Mouse (Mus musculus): ENCODE results near the gene Scgb2b7. TPM values are rescaled to one million over a fixed set of nuclear protein-coding genes. Genes with fewer than 3 reads are reported as not detected.

Gene Scgb2b7
- not detected for polyA plus RNA-seq (2014; fragmentation: Illumina TruSeq; extraction: RNeasy Lipid Tissue Mini Kit (QIAGEN cat#74804))

DNA sequence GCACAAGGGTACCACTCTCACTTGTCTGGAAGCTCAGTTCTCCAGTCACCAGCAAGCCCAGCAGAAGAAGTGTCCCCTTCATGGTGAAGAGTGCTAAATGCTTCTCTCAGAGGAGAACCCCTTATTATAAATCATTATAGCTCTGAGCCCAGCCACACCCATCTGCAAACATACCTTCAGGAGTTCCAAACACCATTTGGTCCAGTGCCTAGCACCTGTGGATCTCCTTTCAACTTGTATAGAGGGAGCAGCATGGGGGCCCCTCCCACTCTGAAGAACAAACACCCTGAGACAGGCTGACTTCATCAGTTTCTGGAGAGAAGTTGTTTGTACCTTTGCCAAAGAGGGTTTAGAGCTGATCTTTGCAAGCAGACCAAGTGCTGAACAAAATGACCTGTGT is at the start of gene Scgb2b7:
Gene Scgb2b7, minus strand, starts transcription at position 101 of the 400 bp plus-strand sequence.

GRCm38 (mm10) chr7:31712365-31712764 is 6.8 kb upstream of the Scgb2b7 start, which contains the start of gene Scgb1b7:
Gene Scgb1b7 (plus strand): TSS chr7:31712665.

Other genes starting within 250 kb of the Scgb2b7 start
- not detected for gene Scgb1b7, start 6.9 kb upstream of the Scgb2b7 start, polyA plus RNA-seq (2014; fragmentation: Illumina TruSeq; extraction: RNeasy Lipid Tissue Mini Kit (QIAGEN cat#74804))

Measured in ovary, adult 10 weeks (tissue).